Mouse (Mus musculus) layer of hippocampus, postnatal 36 days (tissue): ENCODE data around the gene Alg9. TPM values are rescaled to one million over a fixed set of nuclear protein-coding genes. Genes with fewer than 3 reads are reported as not detected.
"Not testable (repeated sequence)": the region's sequence is repeated elsewhere in the genome, so short reads cannot be mapped to it uniquely, and the experiment has no call there.

ENCODE experiments used
- DNase-seq, 2 experiments: peaks; one replicate each; pipeline ENCODE4 v3.0.0; 2022
- total RNA-seq, 2 experiments: library from RNA; stranded (reverse); gene quantifications; 2 replicates each; pipeline ENCODE4 v1.2.3; 2021

The Alg9 gene
- total RNA-seq, 2 experiments from 2014 or later: 27.3 to 31.9 TPM

DNA sequence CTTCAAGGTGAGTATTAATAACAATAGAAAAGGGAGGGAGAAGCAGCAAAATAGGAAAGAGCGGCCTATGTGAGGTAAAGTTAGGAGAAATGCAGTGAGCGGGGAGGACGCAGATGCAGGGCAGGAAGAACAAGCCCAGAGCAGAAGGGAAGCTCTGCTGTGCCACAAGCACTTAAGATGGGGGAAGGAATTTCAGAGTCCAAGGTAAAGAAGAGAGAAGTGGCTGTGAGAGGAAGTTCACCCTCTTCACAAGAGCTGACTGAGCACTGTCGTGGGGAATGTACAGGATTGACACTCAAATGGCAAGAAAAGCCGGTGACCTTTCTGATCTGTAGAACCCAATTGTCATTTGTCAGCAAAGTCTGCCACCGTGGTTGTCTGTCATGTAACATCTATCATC lies 43.2 kb downstream of the Alg9 start:
- no peak for DNase-seq

DNA sequence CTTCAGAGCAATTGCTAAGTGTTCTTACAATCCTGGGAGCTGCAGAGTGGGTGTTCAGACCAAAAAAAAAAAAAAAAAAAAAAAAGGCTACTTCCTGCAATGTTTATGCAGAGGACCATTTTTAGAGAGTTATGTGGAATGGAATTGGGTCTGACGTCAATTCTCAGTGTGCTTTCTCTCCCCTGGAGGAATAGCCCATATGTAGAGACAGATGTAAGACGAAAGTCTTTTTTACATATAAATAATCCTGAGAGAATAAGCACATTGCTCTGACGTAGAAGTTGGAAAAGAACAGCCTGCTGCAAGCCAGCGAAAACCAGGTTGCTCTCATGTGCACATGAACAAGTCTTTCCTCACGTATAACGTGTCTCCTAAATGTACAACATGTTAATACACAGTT lies 44.9 kb downstream of the Alg9 start:
- no peak for DNase-seq

DNA sequence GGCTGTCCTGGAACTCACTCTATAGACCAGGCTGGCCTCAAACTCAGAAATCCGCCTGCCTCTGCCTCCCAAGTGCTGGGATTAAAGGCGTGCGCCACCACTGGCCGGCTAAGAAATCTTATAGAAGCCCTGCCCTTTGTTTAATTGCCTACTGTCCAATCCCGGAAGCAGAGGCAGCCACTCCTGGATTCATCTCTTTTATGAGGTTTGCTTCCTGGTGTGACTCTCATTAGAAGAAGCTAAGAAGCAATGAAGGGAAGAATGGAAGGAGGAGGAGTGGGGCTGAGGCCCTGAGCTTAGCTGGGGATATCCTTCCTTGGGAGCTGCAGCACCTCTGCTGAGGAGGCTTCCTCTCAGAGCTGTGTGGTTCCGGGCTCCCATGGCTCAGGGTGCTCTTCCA lies 46.8 kb downstream of the Alg9 start:
- DNase-seq: no peak

DNA sequence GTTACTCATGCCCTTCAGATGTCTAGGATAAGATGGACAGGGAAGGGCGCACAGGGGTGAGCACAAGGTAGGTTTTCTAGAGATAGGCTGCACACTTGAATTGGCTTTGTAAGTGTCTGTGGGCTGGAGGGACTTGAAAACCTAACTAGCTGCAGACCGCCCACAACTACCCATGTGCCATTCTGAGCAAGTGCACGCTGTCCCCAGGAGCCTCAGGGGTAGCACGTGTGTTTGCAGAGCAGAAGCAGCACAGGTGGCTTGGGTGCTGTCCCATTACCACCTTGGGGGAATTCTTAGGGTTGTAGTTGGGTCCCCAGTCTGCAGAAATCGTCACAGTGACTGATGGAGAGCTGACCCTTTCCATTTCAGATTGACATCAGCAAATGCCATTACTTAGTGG lies 47.4 kb downstream of the Alg9 start:
- DNase-seq: no peak

DNA sequence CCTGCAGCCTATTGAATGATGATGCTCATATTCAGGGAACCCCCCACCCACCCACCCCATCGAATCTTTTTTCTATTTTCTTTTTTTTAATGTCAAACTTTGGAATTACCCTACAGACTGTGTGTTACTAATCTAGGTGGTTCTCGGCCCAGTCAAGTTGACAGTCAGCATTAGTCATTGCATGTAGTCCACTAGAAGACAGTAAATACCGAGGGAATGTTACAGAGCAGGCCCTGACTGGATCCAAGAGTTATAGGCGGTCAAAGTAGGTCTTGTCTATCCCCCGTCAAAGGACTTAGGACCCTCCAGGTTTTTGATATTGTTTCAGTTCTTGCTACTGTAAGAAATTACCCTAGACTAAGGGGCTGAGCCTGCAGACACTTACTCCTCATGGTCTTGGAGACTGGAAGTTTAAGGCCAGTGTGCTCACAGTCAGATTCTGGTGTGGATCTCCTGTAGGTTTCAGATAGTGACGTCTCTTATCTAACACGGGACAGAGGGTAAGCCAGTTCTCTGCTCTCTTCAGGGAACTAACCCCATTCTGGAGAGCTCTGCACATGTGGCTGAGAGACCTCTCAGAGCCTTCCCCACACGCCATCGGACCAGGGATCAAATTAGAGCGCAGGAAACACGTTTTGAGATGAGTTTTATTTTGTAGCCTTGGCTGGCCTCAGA lies 49.1 kb downstream of the Alg9 start:
- no peak for DNase-seq

DNA sequence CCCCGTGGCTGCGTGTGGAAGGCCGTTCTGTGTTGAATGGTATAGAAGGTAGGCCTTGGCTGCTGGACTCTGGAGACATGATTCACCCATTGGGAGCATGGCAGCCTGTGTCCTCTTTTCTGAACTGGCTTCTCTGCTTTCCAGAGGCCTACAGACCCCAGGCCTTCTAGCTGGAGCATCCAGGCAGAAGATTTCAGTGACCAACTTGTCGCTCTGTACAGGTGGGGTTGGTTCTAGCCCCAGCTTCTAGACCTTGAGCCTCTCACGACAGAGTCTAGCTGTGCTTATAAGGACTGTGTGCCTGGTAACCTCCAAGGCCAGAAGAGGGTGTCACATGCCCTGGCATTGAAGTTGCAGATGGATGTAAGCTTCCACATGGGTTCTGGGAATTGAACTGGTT lies 56.7 kb downstream of the Alg9 start:
- DNase-seq: no peak

DNA sequence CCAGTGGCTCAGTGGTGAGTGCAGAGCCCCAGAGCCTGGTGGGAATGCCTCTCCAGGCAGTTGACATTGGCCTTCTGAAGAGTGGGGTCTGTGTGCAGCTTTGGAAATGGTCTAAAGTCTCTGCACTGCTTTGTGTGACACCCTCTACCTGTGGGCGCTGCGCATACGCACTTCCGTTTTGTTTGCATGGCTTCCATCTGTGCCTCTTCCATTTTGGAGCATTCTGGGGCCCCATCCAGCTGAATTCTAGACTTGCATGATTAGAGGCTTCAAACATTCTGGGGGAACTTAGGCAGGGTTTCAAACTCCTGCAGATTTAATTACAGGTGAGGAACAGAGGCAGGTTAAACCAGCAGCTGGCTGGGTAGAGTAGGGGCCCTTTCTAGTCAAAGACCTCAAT lies 57.3 kb downstream of the Alg9 start:
- DNase-seq: no peak

DNA sequence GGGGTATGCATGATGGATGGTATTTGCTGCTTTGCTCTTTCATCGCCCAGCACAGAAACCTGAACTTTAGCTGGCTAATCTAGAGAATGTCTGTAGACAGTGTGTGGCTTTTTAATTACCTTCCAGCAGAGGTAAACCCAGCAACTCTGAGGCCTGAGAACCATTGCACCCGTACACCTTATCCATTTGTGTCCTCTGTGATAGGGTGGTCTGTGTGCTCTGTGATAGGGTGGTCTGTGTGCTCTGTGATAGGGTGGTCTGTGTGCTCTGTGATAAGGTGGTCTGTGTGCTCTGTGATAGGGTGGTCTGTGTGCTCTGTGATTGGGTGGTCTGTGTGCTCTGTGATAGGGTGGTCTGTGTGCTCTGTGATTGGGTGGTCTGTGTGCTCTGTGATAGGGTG lies 57.8 kb downstream of the Alg9 start:
- DNase-seq: not testable (repeated sequence)

DNA sequence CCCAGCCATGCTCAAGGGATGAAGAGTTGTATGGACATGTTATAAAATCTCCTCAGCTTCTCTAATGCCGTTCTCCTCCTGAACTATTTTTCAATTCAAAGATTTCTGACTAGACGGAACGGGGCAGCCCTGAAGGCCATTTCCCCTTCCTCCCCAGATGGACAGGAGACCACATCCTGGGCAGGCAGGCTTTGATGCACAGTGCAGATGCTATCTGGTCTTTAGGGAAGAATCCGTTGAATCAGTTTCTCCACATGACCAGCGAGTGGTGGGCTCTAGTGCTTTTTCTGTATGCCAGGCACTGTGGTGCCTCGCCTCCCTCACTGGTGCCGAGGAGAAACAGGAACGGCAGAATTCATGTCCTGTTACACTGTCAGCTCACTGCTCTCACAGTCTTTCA lies 59.0 kb downstream of the Alg9 start:
- no peak for DNase-seq

DNA sequence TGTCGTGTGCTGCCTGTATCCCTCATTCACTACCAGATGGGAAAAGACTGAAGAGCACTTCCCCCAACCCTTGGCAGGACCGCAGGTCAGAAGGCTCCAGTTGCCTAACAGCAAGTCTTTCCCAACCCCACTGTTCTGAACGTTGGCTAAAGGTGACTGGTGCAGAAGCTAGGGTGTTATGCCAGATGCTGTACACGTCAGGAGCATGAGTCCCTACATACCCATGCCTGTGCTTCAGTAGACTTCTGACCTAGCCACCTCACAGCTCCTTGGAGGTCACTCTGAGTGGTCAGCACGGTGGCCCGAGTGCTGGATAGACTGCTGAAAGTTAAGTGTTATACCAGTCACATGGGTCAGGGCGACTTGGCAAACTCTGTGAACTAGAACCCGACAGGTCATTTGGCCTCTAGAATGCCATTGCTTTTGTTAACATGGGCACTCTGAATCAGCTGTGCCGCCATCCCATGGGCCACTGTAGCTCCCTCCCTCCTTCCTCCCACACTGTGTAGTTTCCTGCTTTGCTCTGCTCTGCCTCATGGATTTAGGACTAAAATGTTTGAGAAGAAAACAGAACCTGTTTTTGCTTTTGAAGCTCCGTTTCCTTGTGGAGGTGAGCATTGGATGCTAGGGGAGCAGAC lies 60.4 kb downstream of the Alg9 start:
- no peak for DNase-seq

DNA sequence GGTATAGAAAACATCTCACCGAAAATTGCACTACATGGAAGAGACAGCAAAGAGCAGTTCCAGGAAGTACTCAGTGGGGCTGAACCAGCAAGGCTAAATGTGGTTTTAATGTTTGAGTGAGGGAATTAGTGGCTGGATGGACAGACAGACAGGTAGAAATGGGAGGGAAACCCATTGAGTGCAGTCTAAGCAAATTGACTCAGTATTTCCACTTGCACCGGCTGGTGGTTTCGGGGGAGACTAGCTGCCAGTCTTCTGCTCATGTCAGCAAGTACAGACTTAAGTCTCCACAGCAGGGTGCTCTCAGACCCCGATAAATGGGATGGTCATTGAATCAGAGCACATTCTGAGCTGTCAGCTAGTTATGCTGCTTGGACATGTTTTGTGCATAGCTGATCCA lies 61.3 kb downstream of the Alg9 start:
- no peak for DNase-seq

DNA sequence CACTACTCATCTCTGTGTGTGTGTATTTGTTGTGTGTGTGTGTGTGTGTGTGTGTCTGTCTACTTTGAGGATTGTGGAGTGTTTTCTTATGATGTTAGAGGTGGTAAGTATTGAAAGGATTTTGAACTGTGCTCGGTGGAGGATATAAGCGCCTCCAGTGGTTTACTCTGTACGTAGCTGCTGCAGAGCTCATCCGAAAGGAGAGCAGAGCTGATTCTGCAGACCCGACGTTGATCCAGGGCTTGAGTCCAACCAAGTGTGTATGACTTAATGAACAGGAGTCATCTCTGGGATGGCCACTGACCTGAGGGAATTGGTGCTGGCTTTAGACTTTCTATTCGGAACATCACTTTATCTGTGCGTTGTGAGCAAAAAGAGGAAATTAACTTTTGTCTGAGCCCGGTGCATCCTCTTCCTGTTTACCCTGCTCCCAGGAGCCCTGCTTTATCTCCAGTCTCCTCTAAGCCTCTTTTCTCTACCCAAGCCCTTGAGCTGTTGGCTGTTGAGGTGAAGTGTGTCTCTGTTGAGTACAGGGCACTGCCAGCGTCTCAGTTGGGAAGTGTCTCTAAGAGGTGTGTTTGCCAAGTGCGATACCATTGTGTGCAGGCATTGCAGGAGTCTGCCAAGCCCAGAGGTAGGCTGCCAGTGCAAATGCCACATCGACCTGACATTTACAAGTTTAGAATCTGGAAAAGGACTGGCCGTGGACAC lies 66.4 kb downstream of the Alg9 start:
- no peak for DNase-seq

DNA sequence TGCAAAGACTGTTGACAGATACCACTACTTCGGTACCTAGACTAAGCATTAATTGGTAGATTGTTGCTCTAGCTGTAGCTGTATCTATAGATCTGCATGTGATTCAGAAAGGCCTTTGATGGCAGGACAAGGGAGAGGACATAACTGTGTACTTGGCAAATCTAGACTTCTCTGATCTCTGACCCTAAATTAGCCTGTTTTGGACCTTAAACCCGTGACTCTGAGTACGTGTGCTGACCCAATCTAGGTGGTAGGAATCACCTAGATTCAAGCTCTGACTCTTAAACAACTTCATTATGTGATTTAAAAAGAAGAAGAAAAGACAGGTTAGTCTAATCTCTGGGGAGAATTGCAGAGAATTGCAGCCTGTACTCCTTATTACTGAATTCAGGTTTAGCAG lies 70.3 kb downstream of the Alg9 start, which contains the start of gene Ppp2r1b:
Gene Ppp2r1b (plus strand): TSS at position 221 of the 400 bp plus-strand sequence.
- no peak for DNase-seq

DNA sequence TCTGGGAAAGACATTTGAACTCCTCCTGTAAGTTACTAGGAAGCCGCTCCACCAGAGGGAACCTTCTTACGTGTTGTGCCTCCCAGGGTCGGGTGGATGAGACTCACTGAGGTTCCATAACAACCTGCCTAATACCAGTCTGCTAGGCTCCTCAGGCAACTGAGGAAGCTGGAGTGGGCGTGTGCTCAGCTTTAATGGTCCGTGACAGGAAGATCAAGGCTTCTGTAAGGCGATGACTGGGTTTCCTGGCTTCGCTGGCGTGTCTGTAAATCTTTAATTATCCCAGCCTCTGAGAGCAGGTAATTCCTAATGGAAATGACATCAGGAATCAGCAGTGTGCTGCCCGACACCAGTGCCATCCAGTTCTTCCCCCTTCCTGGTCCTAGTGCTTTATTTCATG lies 70.7 kb downstream of the Alg9 start:
- no peak for DNase-seq

DNA sequence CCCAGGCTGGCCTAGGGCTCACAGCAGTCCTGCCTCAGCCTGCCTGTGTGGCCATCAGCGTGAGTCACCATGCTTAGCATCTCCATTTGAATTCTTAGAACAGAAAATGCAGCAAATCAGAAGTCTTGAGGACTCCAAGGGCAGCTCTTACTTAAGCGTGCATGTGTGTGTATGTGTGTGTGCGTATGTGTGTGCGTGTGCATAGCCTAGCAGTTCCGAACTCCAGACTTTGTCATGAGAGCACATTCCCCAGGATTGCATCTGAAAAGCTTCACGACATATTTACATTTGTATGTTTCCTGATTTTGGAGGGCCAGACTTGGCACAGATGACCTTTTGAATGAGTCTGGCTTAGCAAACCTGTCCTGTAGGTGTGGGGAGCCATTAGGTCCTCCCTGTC lies 72.3 kb downstream of the Alg9 start:
- no peak for DNase-seq

DNA sequence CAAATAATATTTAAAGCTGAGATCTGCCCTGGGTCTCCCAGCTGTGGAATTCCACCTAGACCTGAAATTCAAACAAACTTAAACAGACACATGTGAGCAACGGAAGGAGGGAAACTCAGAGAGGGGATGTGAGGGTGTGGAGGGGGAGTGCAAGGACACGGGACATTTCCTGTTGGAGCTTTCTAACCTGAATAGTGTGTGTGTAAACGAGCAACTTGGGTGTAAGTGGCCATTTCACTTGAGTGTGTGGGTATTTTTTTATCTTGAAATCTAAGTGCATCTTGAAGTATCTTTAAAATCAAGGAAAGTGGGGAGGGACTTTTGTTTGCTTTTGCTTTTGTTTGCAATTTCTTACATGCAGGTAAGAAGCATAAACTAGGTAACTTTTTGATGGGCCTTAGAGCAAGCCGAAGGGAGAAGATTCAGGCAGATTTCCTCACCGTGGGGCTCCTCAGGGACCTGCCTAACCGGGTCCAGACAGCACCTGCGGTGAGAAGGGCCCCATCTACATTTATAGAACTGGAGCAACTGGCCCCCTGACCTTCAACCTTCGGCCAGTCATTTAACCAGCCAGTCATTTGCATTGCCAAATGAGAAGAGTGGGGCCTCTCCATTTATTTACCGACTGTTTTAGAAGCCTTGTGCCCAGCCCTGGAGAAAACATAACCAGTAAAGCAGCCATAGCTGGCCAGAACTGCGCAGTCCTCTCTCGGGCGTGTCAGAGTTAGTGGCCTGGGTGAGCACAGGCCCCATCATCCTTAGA lies 73.0 kb downstream of the Alg9 start:
- no peak for DNase-seq

DNA sequence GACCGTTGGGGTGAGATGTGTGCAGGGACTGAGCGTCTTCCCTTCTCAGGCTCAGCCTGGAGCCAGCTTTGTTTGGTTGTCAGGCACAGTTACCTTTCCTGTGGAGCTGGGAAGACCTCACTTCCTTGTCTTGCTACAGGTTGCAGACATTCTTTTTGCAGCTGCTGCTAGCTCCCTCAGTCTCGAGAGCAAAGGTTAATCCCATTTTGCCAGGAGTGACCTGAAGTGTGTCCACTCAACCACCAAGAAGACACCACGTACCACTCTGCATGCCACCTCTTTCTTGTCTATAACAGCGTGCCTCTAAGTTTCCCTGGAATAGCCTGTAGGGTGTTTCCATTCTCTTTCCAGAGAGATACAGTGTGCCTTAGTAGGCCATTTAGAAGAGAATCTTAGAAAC lies 74.0 kb downstream of the Alg9 start:
- no peak for DNase-seq

DNA sequence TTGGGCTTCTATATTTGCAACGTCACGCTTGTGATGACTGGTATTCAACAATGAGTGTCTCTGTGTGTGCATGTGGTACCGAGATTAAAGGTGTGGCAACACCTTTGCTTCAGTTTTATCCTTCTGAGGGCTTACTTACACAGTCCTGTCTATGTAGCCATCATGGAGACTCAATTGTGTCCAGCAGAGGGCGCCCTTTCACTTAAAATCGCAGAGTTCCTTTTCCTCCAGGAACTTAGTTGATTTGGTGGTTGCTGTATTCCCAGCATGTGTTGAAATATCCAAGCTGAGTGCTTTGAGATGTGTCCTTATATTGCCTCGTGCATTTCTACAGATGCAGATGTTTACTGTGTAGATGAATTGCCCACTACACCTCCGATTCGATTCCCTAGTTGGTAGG lies 74.4 kb downstream of the Alg9 start:
- peak; percentile 85 to 87 for DNase-seq

DNA sequence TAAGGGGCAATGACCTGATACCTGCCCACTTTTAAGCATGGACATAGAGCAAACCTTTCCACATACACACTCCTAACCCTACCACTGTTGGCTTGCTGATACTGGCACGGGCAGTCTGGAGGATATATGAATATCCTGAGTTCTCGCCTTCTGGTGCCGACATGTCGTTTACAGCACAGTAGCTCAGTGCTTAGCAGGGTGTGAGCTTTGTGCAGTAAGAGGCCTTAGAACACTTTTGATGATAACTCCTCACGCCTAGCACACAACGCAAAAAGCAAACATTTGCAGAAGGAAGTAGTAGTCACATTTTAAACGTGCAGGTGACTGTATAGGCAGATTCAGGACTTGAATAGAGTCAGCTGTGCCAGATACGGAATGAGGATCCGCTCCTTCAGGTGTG lies 74.9 kb downstream of the Alg9 start:
- DNase-seq: no peak

DNA sequence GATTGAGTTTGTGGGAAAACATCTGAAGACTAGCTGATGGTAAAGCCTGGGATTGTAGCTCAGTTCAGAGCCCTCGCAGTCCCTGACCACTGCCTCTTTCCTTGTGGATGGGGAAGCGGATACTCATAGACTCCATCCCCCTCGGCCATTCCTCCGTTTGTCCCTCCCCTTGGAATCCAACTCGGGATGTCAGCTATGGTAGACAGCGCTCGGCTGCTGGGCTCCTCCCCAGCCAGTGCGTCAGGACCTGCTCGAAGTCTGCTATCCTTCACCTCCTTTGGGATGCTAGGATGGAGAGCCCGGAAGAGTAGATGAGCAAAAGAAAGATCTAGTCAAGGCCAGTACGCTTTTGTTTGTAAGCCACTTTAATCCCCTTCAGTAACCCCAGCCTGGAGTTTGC lies 75.5 kb downstream of the Alg9 start:
- DNase-seq: no peak

DNA sequence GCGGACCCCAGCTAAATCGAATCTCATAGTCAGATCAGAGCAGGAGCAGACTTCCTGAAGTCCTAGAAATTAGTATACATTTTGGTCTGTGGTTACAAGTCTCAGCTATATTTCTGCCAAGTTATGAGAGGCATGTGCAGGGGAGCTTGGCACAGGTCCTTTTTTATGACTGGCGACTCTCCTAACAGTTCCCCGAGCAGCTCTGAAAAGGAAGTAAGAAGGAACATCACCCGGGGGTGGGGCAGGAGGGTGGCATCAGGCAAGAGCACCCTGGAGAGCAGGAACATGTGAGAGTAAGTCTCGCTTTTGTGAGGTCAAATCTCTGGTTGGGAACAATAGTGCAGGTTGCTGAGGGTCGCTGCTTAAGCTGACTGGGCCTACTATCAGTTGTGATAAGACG lies 75.9 kb downstream of the Alg9 start:
- DNase-seq: no peak

DNA sequence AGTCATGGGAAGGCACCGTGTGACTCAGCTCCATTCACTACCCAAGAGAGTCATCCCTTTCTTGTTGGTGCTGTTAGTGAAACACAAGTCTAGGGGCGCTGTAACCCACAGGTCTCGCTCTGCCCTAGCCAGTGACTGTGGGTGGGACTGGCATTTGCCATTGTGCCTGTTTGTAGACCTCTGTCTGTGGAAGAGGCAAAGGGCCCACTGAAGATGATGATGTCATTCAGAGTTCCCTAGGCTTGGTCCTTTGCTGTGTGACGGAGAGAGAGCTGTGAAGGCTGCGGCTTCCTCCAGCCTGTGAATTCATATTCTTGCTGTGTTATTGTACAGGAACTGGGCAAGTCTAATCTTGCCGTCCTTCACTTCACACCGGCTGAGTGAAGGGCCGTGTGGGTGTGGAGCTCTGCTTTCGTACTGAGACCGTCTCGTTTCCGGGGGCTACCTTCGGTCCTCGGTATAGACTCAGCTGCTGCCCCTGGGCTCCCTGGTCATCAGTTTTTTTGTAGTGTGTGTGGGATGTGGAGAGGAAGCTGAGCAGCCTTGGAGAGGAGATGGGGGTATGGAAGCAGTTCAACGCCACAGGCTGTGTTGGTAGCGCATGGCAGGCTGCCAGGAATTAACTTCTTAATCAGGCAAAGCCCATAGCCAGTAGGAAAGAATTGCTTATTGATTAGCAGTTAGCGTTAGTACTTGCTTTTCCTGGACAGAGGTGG lies 78.0 kb downstream of the Alg9 start:
- DNase-seq: no peak

DNA sequence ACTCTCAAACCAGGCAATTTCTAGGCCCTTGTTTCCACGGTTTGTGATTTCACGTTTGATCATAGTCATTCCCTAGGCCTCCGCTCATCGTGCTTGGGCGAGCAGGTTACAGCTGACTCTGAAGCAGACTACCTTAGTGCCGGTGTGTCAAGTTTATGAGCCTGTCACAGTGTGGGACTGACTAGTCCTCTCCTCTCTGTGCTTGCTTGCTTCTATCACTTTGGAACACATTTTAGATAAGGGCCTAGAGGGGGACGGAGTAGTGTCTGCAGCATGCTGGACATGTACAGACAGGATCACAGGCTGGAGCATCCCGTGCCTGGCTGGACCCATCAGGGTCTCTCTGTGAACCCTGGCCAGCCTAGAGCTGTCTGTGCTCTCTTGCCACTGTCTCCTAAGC lies 79.6 kb downstream of the Alg9 start:
- no peak for DNase-seq
